Mouse (Mus musculus): ENCODE results near the gene Myadml2. TPM values are rescaled to one million over a fixed set of nuclear protein-coding genes. Genes with fewer than 3 reads are reported as not detected.

Gene Myadml2
- 0.36 and 0.57 TPM in 2 replicates for polyA plus RNA-seq (2014; fragmentation: Nextera tagmentation; extraction: Ambion mirVana)

- DNase-seq (ENCODE audit: low spot score, missing footprints) (peak; percentile 93), ATAC-seq (ENCODE audit: low FRiP score) (no peak)
- H3K9ac ChIP-seq (ENCODE audit: low read length): peak within 1 kb of the TSS; percentile 2; the same call in 1 of the 2 replicates
- peaks cover 5% of the 10 kb centered on the region for H3K4me1 ChIP-seq (ENCODE audit: control insufficient read depth, insufficient read depth, low read length)
- H3K4me3 ChIP-seq (ENCODE audit: low read depth, low read length): no peak within 1 kb of the TSS
- 7% methylated on average over 13 of the region's 13 CpGs for WGBS
- H3K4me2 ChIP-seq: peak within 1 kb of the TSS; percentile 28
- no peaks in the 10 kb centered on the region for H3K9me3 ChIP-seq (ENCODE audit: control insufficient read depth, low read length)
- H3K36me3 ChIP-seq (ENCODE audit: control insufficient read depth, insufficient read depth, low read length): no peaks in the 10 kb centered on the region
- no peak within 1 kb of the TSS for H3K27ac ChIP-seq (ENCODE audit: low read depth, low read length)
- H3K27me3 ChIP-seq (ENCODE audit: control insufficient read depth, insufficient read depth, low read length): 0 out of 2 replicates have a peak, but pooled peaks cover 3% of the 10 kb centered on the region
These were observed at the start of gene Myadml2 for GRCm38 (mm10) chr11:120648001-120648476. Gene Myadml2, minus strand, starts transcription at chr11:120648158.

- 78% methylated on average over 10 of the region's 10 CpGs for WGBS
- Histone ChIP-seq H3K9me3 (ENCODE audit: control insufficient read depth, low read length) (no peaks in the 10 kb centered on the region), H3K4me2 (no peak overlapping the region), H3K27ac (ENCODE audit: low read depth, low read length) (no peak overlapping the region), H3K36me3 (ENCODE audit: control insufficient read depth, insufficient read depth, low read length) (0 out of 2 replicates have a peak, but pooled peaks cover 2% of the 10 kb centered on the region), H3K27me3 (ENCODE audit: control insufficient read depth, insufficient read depth, low read length) (no peaks in the 10 kb centered on the region), H3K9ac (ENCODE audit: low read length) (no peak overlapping the region), H3K4me1 (ENCODE audit: control insufficient read depth, insufficient read depth, low read length) (peaks cover 10% of the 10 kb centered on the region; the same call in 1 of the 2 replicates), H3K4me3 (ENCODE audit: low read depth, low read length) (no peak overlapping the region)
- no peak for DNase-seq (ENCODE audit: low spot score, missing footprints)
- no peak for ATAC-seq (ENCODE audit: low FRiP score)
These were observed 49.8 kb upstream of the Myadml2 start for GRCm38 (mm10) chr11:120697741-120698140.

GRCm38 (mm10) chr11:120696568-120696967, 48.6 kb upstream of the Myadml2 start:
- no peak for DNase-seq (ENCODE audit: low spot score, missing footprints)

GRCm38 (mm10) chr11:120695641-120696040, 47.7 kb upstream of the Myadml2 start:
- ATAC-seq (ENCODE audit: low FRiP score) (no peak; the same call in 1 of the 2 replicates), DNase-seq (ENCODE audit: low spot score, missing footprints) (no peak)
- Histone ChIP-seq H3K4me2 (no peak overlapping the region), H3K4me1 (ENCODE audit: control insufficient read depth, insufficient read depth, low read length) (peaks cover 10% of the 10 kb centered on the region; the same call in 1 of the 2 replicates), H3K27me3 (ENCODE audit: control insufficient read depth, insufficient read depth, low read length) (no peaks in the 10 kb centered on the region), H3K9ac (ENCODE audit: low read length) (peak overlapping the region; percentile 16; the same call in 1 of the 2 replicates), H3K36me3 (ENCODE audit: control insufficient read depth, insufficient read depth, low read length) (no peaks in the 10 kb centered on the region), H3K4me3 (ENCODE audit: low read depth, low read length) (no peak overlapping the region), H3K27ac (ENCODE audit: low read depth, low read length) (peak overlapping the region; percentile 44), H3K9me3 (ENCODE audit: control insufficient read depth, low read length) (no peaks in the 10 kb centered on the region)
- 56% methylated on average over 12 of the region's 12 CpGs for WGBS

More at GRCm38 (mm10) chr11:120696568-120696967, 48.6 kb upstream of the Myadml2 start:
- no peak overlapping the region for H3K27ac ChIP-seq (ENCODE audit: low read depth, low read length)
- 0 out of 2 replicates have a peak, but pooled peaks cover 2% of the 10 kb centered on the region for H3K36me3 ChIP-seq (ENCODE audit: control insufficient read depth, insufficient read depth, low read length)
- WGBS: 88% methylated on average over 6 of the region's 6 CpGs
- no peaks in the 10 kb centered on the region for H3K27me3 ChIP-seq (ENCODE audit: control insufficient read depth, insufficient read depth, low read length)
- no peaks in the 10 kb centered on the region for H3K9me3 ChIP-seq (ENCODE audit: control insufficient read depth, low read length)
- H3K4me1 ChIP-seq (ENCODE audit: control insufficient read depth, insufficient read depth, low read length): peaks cover 10% of the 10 kb centered on the region; the same call in 1 of the 2 replicates
- H3K9ac ChIP-seq (ENCODE audit: low read length): no peak overlapping the region
- no peak for ATAC-seq (ENCODE audit: low FRiP score)
- no peak overlapping the region for H3K4me2 ChIP-seq
- H3K4me3 ChIP-seq (ENCODE audit: low read depth, low read length): no peak overlapping the region

- Histone ChIP-seq H3K4me1 (ENCODE audit: control insufficient read depth, insufficient read depth, low read length) (peaks cover 10% of the 10 kb centered on the region; the same call in 1 of the 2 replicates), H3K4me3 (ENCODE audit: low read depth, low read length) (no peak overlapping the region), H3K9me3 (ENCODE audit: control insufficient read depth, low read length) (no peaks in the 10 kb centered on the region), H3K9ac (ENCODE audit: low read length) (no peak overlapping the region), H3K4me2 (no peak overlapping the region), H3K27me3 (ENCODE audit: control insufficient read depth, insufficient read depth, low read length) (no peaks in the 10 kb centered on the region), H3K36me3 (ENCODE audit: control insufficient read depth, insufficient read depth, low read length) (0 out of 2 replicates have a peak, but pooled peaks cover 2% of the 10 kb centered on the region), H3K27ac (ENCODE audit: low read depth, low read length) (no peak overlapping the region)
- 30% methylated on average over 4 of the region's 4 CpGs for WGBS
- ATAC-seq (ENCODE audit: low FRiP score) (peak; percentile 66), DNase-seq (ENCODE audit: low spot score, missing footprints) (no peak)
These were observed 47.2 kb upstream of the Myadml2 start for GRCm38 (mm10) chr11:120695184-120695583.

GRCm38 (mm10) chr11:120693461-120693860, 45.5 kb upstream of the Myadml2 start:
- ATAC-seq (ENCODE audit: low FRiP score): no peak
- Histone ChIP-seq H3K27ac (ENCODE audit: low read depth, low read length) (no peak overlapping the region), H3K4me1 (ENCODE audit: control insufficient read depth, insufficient read depth, low read length) (peaks cover 10% of the 10 kb centered on the region; the same call in 1 of the 2 replicates), H3K4me2 (no peak overlapping the region), H3K36me3 (ENCODE audit: control insufficient read depth, insufficient read depth, low read length) (peaks cover 5% of the 10 kb centered on the region; the same call in 1 of the 2 replicates), H3K9ac (ENCODE audit: low read length) (no peak overlapping the region), H3K9me3 (ENCODE audit: control insufficient read depth, low read length) (no peaks in the 10 kb centered on the region), H3K4me3 (ENCODE audit: low read depth, low read length) (no peak overlapping the region), H3K27me3 (ENCODE audit: control insufficient read depth, insufficient read depth, low read length) (no peaks in the 10 kb centered on the region)
- DNase-seq (ENCODE audit: low spot score, missing footprints): no peak
- 55% methylated on average over 3 of the region's 3 CpGs for WGBS

- ATAC-seq (ENCODE audit: low FRiP score) (no peak), DNase-seq (ENCODE audit: low spot score, missing footprints) (no peak)
- 96% methylated on average over 4 of the region's 4 CpGs for WGBS
- Histone ChIP-seq H3K36me3 (ENCODE audit: control insufficient read depth, insufficient read depth, low read length) (peaks cover 5% of the 10 kb centered on the region; the same call in 1 of the 2 replicates), H3K27ac (ENCODE audit: low read depth, low read length) (no peak overlapping the region), H3K4me2 (no peak overlapping the region), H3K4me3 (ENCODE audit: low read depth, low read length) (no peak overlapping the region), H3K27me3 (ENCODE audit: control insufficient read depth, insufficient read depth, low read length) (no peaks in the 10 kb centered on the region), H3K4me1 (ENCODE audit: control insufficient read depth, insufficient read depth, low read length) (peaks cover 10% of the 10 kb centered on the region; the same call in 1 of the 2 replicates), H3K9ac (ENCODE audit: low read length) (no peak overlapping the region), H3K9me3 (ENCODE audit: control insufficient read depth, low read length) (no peaks in the 10 kb centered on the region)
These were observed 44.6 kb upstream of the Myadml2 start for GRCm38 (mm10) chr11:120692471-120693011.

GRCm38 (mm10) chr11:120689365-120689764, 41.4 kb upstream of the Myadml2 start:
- no peak overlapping the region for H3K27ac ChIP-seq (ENCODE audit: low read depth, low read length)
- H3K9me3 ChIP-seq (ENCODE audit: control insufficient read depth, low read length): no peaks in the 10 kb centered on the region
- H3K36me3 ChIP-seq (ENCODE audit: control insufficient read depth, insufficient read depth, low read length): peaks cover 5% of the 10 kb centered on the region
- H3K4me3 ChIP-seq (ENCODE audit: low read depth, low read length): no peak overlapping the region
- DNase-seq (ENCODE audit: low spot score, missing footprints): no peak
- no peak overlapping the region for H3K9ac ChIP-seq (ENCODE audit: low read length)
- WGBS: 87% methylated on average over 3 of the region's 3 CpGs
- no peak for ATAC-seq (ENCODE audit: low FRiP score)
- no peaks in the 10 kb centered on the region for H3K4me1 ChIP-seq (ENCODE audit: control insufficient read depth, insufficient read depth, low read length)
- no peak overlapping the region for H3K4me2 ChIP-seq
- H3K27me3 ChIP-seq (ENCODE audit: control insufficient read depth, insufficient read depth, low read length): no peaks in the 10 kb centered on the region

- DNase-seq (ENCODE audit: low spot score, missing footprints): no peak
- 88% methylated on average over 20 of the region's 20 CpGs for WGBS
- Histone ChIP-seq H3K9me3 (ENCODE audit: control insufficient read depth, low read length) (no peaks in the 10 kb centered on the region), H3K4me3 (ENCODE audit: low read depth, low read length) (no peak overlapping the region), H3K9ac (ENCODE audit: low read length) (no peak overlapping the region), H3K4me2 (no peak overlapping the region), H3K36me3 (ENCODE audit: control insufficient read depth, insufficient read depth, low read length) (peaks cover 5% of the 10 kb centered on the region), H3K4me1 (ENCODE audit: control insufficient read depth, insufficient read depth, low read length) (no peaks in the 10 kb centered on the region), H3K27ac (ENCODE audit: low read depth, low read length) (no peak overlapping the region), H3K27me3 (ENCODE audit: control insufficient read depth, insufficient read depth, low read length) (no peaks in the 10 kb centered on the region)
- ATAC-seq (ENCODE audit: low FRiP score): no peak
These were observed 38.8 kb upstream of the Myadml2 start for GRCm38 (mm10) chr11:120686650-120687272.
